Mouse (Mus musculus) heart, postnatal 4 days (tissue): ENCODE results near the gene Ptpn18. TPM values are rescaled to one million over a fixed set of nuclear protein-coding genes. Genes with fewer than 3 reads are reported as not detected.
"Not testable (repeated sequence)": the region's sequence is repeated elsewhere in the genome, so short reads cannot be mapped to it uniquely, and the experiment has no call there.

Experiments
- DNase-seq: peaks from one replicate; pipeline ENCODE4 v3.0.0; 2021
- total RNA-seq, 2 experiments: library from RNA; stranded (reverse); gene quantifications; 2 replicates each; pipeline ENCODE4 v1.2.3; 2021

Gene Ptpn18
- 1 to 10 TPM; 7.8 to 9.3 TPM for total RNA-seq

DNA sequence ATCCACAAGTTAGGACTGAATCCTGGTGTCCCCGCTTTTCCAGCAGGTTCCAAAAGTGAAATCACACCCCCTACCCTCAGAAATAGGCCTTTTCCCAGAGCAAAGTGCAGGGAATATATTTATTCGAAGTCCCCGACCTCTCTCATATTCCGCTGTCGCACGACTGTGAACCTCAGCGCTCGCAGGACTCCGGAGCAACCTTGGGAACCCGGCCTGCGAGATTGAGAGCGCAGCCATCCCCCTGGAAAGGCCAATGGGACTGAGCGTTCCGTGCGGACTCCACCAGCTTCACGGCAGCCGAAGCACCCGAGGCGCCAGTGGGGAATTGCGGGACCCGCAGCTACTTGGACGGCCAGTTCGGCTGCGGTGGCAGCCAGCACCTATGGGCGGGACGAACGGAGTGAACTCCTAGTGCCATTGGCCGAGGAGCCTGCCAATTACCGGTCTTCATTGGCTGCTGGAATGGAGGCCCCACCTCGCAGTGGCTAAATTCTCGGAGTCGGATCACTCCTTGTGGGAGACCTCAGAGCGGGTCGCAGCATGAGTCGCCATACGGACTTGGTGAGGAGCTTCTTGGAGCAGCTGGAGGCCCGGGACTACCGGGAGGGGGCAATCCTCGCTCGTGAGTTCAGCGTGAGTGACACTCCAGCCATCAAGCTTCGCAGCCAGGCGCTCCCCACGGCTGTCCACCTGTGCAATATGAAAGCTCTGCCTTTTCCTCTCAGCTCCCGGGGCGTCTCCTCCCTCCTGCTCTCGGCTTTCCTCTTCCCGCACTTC is at the start of gene Ptpn18:
TSS of gene Ptpn18 (plus strand) at position 479 of the 777 bp plus-strand sequence.
- peak; percentile 94 for DNase-seq

DNA sequence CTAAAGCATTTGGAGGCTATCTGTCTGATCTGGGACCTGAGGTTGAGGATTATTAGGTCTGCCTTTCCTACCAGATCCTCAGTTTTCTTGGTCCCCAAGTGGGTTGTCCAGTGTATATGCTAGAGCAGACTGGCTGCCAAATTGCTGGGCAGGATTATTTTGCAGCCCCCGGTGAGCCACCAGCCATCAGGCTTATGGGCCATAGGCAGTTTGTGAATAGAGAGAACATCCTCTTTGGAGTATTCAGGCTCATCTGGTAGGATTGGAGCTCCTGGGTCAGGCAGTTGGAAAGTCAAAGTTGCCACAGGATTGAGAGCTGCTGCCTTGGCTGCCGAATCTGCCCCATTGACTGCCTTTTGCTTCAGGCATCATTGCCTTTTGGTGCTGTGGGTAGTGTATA is 31.1 kb upstream of the Ptpn18 start:
- DNase-seq, result no peak

- no peak for DNase-seq
These were observed 30.3 kb upstream of the Ptpn18 start for GRCm38 (mm10) chr1:34429281-34429680.

DNA sequence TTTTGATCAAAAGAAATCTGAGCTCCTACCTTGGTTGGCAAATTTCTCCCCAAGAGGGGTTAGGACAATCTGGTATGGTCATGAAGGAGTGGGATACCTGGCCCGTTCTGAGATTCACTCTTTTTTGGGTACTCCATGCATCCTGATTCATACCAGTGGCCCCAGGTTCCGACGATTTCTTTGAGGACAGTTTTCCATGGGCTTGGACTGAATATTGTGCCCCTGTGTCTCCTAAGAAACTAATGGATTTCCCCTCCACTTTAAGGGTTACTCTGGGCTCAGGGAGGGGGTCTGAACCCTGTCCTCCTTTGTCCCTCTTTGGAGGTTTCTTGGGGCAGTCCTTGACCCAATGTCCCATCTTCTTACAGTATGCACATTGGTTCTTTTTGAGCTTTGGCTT is 28.6 kb upstream of the Ptpn18 start:
- no peak for DNase-seq

- no peak for DNase-seq
These were observed 28.1 kb upstream of the Ptpn18 start for GRCm38 (mm10) chr1:34431431-34431830.

DNA sequence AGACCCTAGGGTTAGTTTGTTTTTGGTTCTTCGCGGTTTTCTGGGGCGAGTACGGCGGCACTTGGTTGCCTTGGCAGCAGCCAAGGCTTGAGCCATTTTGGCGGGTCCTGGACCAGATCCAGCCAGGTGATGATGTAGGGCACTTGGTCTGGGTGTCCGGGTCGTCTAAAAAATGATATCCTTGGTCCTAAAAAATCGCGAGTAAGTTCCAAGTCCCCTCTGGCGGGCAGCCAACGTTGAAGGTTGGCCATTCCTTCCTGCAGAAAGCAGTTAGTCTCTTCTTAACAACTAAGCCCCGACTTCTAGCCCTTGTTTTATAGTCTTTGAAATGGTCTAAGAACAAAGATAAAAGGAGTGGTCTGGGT is 27.2 kb upstream of the Ptpn18 start:
- peak; percentile 67 for DNase-seq

- peak; percentile 45 for DNase-seq
These were observed 26.6 kb upstream of the Ptpn18 start for GRCm38 (mm10) chr1:34432776-34433481.

DNA sequence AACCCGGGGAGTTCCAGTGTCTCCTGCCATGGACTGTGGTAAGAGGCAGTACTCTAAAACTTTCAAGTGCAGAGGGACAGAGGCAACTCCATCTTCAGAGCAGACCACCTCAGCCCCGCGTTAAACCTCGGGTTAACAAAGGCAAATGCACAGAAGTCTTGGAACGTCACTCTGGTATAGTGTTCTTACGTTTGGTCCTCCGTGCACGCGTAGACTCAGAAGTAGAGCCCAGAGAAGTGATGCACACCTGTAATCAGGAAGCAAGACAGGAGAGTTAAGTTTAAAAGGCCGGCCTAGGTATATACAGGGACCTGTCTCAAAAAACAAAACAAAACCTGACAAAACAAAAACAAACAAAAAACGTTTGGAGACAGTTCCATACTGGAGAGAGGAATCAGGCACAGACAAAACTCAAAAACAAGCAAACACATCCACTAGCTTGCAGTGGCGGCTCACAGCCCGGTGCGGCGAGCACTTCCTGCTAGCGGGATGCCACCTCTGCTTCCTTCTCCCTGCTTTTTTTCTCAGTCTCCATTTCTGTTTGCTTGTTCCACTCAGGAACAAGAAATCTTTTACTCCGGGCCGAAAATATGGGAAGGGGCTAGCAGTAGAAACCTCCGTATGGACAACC is 25.6 kb upstream of the Ptpn18 start:
- peak; percentile 19 for DNase-seq

DNA sequence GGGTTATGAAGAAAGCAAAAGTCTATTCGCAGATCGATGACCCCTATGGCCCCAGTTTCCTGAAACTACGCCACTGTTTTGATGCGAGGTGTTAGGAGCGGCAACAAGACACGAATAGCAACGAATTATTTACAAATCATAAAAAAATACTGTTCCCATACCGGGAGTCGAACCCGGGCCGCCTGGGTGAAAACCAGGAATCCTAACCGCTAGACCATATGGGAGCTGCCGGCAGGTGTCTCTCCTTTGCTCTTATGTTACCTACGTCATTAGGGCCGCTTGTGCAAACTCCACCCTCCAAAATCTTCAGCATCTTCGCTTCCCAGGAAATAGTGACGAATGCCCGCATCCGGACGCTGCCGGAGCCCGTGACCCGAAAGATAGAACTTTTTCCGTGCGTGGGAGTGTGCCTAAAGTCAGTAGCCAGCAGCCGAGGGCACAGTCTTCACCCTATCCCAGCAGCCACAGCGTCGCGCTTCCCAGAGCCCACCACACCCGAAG is 24.9 kb upstream of the Ptpn18 start:
- peak; percentile 93 for DNase-seq

DNA sequence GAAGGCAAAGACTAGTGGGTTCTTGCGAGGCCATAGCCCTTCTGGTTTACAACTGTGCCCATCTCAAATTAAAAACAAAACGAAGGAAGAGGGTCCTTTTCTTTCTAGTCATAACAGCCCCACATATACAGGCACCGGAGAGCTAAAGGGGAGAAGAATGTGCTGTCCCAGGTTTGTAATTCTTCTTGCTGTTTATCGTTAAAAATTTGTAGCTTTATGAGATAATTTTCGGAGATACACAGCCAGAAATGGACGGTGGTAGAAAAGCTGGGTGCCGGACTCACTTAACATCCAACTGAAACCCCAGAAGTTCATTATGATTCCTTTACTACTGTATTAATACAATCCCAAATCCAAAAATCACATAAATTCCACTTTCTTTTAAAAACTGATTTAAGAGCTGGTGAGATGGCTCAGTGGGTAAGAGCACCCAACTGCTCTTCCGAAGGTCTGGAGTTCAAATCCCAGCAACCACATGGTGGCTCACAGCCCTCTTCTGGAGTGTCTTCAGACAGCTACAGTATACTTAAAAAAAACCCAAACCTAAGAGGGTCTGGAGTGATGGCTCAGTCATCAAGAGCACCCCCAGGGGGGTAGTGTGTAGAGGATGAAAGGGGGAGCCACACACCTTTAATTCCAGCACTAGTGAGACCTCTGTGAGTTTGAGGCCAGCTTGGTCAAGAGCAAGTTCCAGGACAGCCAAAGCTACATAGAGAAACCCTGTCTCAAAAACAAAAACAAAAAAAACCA is 24.0 kb upstream of the Ptpn18 start:
- no peak for DNase-seq

GRCm38 (mm10) chr1:34436374-34436773 is 23.2 kb upstream of the Ptpn18 start:
- DNase-seq, result no peak

- DNase-seq, result not testable (repeated sequence)
These were observed 22.2 kb upstream of the Ptpn18 start for GRCm38 (mm10) chr1:34437366-34437765.

- no peak for DNase-seq
These were observed 21.0 kb upstream of the Ptpn18 start for GRCm38 (mm10) chr1:34438381-34439051.

DNA sequence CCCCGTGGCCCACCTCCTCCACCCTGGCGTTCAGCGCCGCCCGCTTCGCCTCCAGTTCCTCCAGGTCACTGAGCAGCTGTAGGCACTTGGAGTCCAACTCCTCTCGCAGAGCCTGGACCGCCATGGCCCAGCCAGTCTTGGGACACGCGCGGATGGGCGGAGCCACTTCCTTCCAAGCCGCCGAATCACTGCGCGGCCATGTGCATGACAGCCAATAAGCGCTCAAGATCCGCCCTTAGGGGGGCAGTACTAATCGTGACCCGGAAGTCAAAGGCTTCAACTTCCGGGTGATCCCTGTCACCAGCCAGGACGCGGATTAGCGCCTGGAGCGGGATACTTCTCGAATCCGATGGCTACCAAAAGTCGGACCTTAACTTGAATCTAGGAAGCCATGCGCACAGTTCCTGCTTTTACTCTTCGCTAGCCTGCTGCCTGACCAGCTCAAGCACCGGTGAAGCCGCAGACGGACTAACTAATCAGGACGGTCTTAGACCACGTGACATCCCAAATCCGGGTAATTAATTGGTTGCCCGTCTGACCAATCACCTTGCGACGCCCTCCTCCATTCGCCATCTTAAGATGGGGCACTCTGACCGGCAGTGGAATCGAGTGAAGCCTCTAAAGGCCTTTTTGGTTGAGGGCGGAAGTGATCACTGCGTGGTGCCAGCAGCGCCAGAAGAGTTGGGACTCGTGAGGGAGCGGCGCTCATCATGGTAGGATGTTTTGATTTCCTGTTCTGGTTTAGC is 20.2 kb upstream of the Ptpn18 start, which contains the start of the genes Ccdc115 and Imp4:
TSS of gene Ccdc115 (minus strand) at position 458 of the 746 bp plus-strand sequence.
TSS of gene Imp4 (plus strand) at position 637 of the 746 bp plus-strand sequence.
- DNase-seq, result peak; percentile 96

DNA sequence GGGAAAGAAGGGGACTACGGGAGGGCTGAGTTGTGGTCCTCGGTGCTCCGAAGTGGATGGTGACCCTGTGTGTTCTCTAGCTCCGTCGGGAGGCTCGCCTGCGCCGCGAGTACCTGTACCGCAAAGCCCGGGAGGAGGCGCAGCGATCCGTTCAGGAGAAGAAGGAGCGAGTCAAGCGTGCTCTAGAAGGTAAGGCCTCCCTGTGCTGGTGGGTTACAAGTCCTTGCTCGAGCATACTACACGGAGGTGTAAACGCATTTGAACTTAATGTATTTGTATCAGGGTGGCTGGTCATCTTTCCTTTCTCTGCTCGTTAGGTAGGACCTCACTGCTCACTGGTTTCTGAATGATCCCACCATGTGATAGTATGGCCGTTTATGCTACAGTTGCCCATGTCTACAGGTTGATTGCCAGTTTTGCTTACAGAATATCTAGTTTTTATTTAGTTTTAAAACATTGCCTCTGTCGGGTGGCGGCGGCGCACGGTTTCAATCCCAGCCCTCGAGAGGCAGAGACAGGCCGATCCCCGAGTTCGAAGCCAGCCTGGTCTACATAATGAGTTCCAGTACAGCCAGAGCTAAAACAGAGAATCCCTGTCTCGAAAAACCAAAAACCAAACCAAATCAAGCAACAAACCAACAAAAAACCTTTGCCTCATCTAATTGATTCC is 19.5 kb upstream of the Ptpn18 start:
- DNase-seq, result no peak

- no peak for DNase-seq
These were observed 16.4 kb upstream of the Ptpn18 start for GRCm38 (mm10) chr1:34443124-34443523.

DNA sequence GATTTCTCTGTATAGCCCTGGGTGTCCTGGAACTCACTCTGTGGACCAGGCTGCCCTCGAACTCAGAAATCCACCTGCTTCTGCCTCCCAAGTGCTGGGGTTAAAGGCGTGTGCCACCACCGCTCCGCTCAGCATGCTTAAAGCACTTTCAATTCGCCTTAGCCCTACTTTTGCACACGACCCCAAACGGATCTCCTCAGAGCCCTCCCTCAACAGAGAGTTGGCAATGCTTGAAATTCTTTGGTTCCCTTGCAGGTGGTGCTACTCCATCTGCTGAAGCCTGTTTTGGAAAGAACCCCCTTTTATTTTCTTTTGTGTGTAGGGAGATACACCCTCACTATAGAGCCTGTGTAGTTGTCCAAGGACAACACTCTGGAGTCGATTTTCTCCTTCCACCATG is 1.1 kb upstream of the Ptpn18 start:
- DNase-seq, result no peak

- no peak for DNase-seq
These were observed 489 bp downstream of the Ptpn18 start for GRCm38 (mm10) chr1:34460061-34460441.

DNA sequence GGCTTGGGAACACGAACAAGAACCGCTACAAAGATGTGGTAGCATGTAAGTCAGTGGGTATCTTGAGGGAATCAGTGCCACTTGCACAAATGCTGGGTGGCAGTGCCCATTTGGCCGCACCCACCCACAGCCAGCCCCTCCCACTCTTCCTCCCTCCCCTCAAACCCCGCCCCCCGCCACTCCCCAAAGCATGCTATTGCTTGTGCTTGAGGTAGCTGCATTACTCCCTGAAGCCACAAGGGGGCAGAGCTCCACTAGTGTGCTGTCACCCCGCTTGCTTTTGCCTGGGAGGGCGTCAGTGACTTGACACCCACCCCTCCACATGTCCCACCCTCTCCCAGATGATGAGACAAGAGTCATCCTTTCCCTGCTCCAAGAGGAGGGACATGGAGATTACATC is 3.2 kb downstream of the Ptpn18 start:
- DNase-seq, result peak; percentile 76

DNA sequence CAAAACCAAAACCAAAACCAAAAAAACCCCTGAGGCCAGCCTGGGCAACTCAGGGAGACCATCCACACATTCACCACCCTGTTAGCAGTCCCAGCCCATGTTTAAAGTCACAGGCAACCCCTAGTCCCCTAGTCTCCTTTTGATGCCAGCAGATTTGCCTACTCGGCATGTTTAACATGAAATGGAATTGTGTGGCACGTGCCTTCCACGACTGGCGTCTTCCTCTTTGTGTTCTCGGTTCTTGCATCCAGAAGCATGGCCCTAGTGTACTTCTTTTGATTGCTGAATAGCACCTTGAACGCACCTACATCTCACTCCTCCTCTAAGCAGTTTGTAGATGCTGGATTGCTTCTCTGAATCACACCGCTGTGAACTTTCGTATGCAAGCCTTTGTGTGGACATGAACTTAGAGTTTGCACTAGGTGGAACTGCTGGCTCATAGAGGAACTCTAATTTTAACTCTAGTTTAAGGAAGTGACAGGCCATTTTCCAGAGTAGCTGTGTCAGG is 4.8 kb downstream of the Ptpn18 start:
- DNase-seq, result no peak
